17 mouse cellular contexts compared by ENCODE assay signal in the genomic region with DNA sequence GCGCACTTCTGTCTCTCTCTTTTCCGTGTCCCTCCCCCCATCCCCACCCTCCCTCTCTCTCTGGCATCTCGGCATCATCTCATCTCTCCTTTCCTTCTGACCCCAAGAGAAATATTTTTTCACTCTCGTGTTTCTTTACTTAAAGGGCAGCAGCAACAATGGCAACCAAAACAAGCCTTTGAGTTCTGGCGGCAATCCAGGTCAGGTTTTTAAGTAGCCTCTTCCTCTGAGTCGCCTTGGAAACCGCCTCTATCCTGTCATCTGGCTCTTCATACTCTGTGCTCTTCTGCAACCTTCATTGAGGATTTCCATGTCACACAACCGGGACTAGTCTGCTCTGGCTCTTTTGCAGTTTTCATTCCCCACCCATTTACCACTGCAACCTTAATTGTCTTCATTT.
DNase-seq lines count a peak whose midpoint lies in the region; ATAC-seq and TF ChIP-seq lines count a peak whose summit lies in the region.
"Had no signal": no experiment of that assay in that cellular context is flagged by ENCODE, and none has a peak within 500 bp of the region (broad histone marks: within the 10 kb centered on the region; RNA-seq: fewer than 3 reads in every experiment).

No protein-coding gene starts in this region.

- no peak overlapping the region for H3K4me2 ChIP-seq in kidney, embryonic 15.5 days
- H3K4me2 ChIP-seq: forebrain, embryonic 15.5 days; heart, embryonic 11.5 days; hindbrain, embryonic 14.5 days; intestine, embryonic 15.5 days; limb, embryonic 13.5 days; midbrain, embryonic 15.5 days; stomach, embryonic 15.5 days had no signal

- H3K9me3 ChIP-seq in kidney, embryonic 15.5 days (replicated peaks): no peaks in the 10 kb centered on the region
- H3K9me3 ChIP-seq: forebrain, embryonic 15.5 days; intestine, embryonic 15.5 days; limb, embryonic 13.5 days; midbrain, embryonic 15.5 days; stomach, embryonic 15.5 days had no signal

- no peak overlapping the region for H3K27ac ChIP-seq in cerebellum, adult 2 months (ENCODE audit: insufficient read depth, low read length)
- H3K27ac ChIP-seq in kidney, embryonic 15.5 days: no peak overlapping the region
- H3K27ac ChIP-seq: forebrain, embryonic 15.5 days; hindbrain, embryonic 14.5 days; intestine, embryonic 15.5 days; limb, embryonic 13.5 days; midbrain, embryonic 15.5 days; stomach, embryonic 15.5 days had no signal

- no peak overlapping the region for H3K9ac ChIP-seq in kidney, embryonic 15.5 days
- H3K9ac ChIP-seq: forebrain, embryonic 15.5 days; hindbrain, embryonic 14.5 days; intestine, embryonic 15.5 days; limb, embryonic 13.5 days; midbrain, embryonic 15.5 days; stomach, embryonic 15.5 days had no signal

- H3K4me1 ChIP-seq in cerebellum, adult 2 months (ENCODE audit: control insufficient read depth, insufficient read depth, low read length): peaks cover 5% of the 10 kb centered on the region; the same call in 1 of the 2 replicates
- H3K4me1 ChIP-seq in kidney, embryonic 15.5 days: no peaks in the 10 kb centered on the region
- H3K4me1 ChIP-seq: forebrain, embryonic 15.5 days; intestine, embryonic 15.5 days; midbrain, embryonic 15.5 days; stomach, embryonic 15.5 days had no signal

- no peak overlapping the region for H3K4me3 ChIP-seq in cerebellum, adult 2 months (replicated peaks; ENCODE audit: insufficient read depth, low read depth, low read length)
- no peak overlapping the region for H3K4me3 ChIP-seq in kidney, embryonic 15.5 days (replicated peaks)
- H3K4me3 ChIP-seq: forebrain, embryonic 15.5 days; intestine, embryonic 15.5 days; limb, embryonic 13.5 days; midbrain, embryonic 15.5 days; stomach, embryonic 15.5 days had no signal

- no peak for ATAC-seq in kidney, embryonic 15.5 days (replicated peaks; ENCODE audit: low FRiP score)
- ATAC-seq: forebrain, embryonic 15.5 days; intestine, embryonic 15.5 days; midbrain, embryonic 15.5 days had no signal

- no peak for TF ChIP-seq POLR2A in cerebellum, adult 2 months (IDR thresholded peaks at IDR 0.05; ENCODE audit: borderline replicate concordance, insufficient read depth, low read length)

- no peaks in the 10 kb centered on the region for H3K27me3 ChIP-seq in cerebellum, adult 2 months (ENCODE audit: control insufficient read depth, insufficient read depth, low read length)
- H3K27me3 ChIP-seq in kidney, embryonic 15.5 days: no peaks in the 10 kb centered on the region
- H3K27me3 ChIP-seq: forebrain, embryonic 15.5 days; intestine, embryonic 15.5 days; limb, embryonic 13.5 days; midbrain, embryonic 15.5 days; stomach, embryonic 15.5 days had no signal

- TF ChIP-seq CTCF in cerebellum, adult 2 months (IDR thresholded peaks at IDR 0.05; ENCODE audit: borderline replicate concordance, insufficient read depth, low read depth, low read length): no peak

- DNase-seq in cerebellum, adult 2 months: peak; percentile 26 to 41
- no peak for DNase-seq in cerebellum, adult 11 months
- DNase-seq in kidney, postnatal 10 days: peak; percentile 40
- peak; percentile 11 for DNase-seq in ovary, postnatal 14 days (ENCODE audit: low spot score)
- DNase-seq in ovary, adult 18-20 months (ENCODE audit: low spot score): no peak
- peak; percentile 15 to 38 for DNase-seq in cerebellum, postnatal 36 days
- DNase-seq in right cerebral cortex, postnatal 36 days (ENCODE audit: low spot score in 2 of 2): no peak
- DNase-seq: heart, postnatal 14 days; lung, adult 18-20 months had no signal

- H3K36me3 ChIP-seq in kidney, embryonic 15.5 days: no peaks in the 10 kb centered on the region
- H3K36me3 ChIP-seq: forebrain, embryonic 15.5 days; intestine, embryonic 15.5 days; limb, embryonic 13.5 days; midbrain, embryonic 15.5 days; stomach, embryonic 15.5 days had no signal

- WGBS in cerebellum, adult 2 months: 42% methylated on average over 8 of the region's 8 CpGs
- 34% methylated on average over 8 of the region's 8 CpGs for WGBS in kidney, embryonic 15.5 days

Comparison
In these comparisons a context has a peak if more than half of its experiments do, and no peak if none do; other contexts are left out.
1. DNase-seq: peak in cerebellum, adult 2 months (2 of 2), kidney, postnatal 10 days (single experiment), ovary, postnatal 14 days (single experiment) and cerebellum, postnatal 36 days (2 of 2); none in cerebellum, adult 11 months (single experiment), ovary, adult 18-20 months (single experiment) and right cerebral cortex, postnatal 36 days (0 of 2).